Comparison of ENCODE assay signal across 8 mouse cellular contexts in the genomic region with DNA sequence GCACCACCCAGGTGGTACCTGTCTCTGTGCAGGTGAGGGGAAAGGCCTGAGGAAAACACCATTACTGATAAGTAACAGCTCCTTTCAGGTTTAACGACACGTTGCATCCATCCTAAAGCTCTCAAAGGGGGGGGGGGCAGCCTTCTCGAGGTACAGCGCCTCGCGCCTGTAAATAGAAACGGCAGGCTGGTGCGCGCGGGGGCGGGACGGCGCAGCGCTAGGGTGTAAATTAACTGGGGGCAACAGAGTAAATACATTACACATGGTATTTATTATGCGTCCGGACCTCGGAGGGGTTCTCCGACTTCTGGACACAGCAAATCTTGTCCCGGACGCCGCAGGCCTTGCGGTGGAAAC.
DNase-seq lines count a peak whose midpoint lies in the region; ATAC-seq and TF ChIP-seq lines count a peak whose summit lies in the region.

No protein-coding gene starts in this region.

- H3K36me3 ChIP-seq in spleen, adult 2 months (ENCODE audit: control insufficient read depth, insufficient read depth, low read length), result no peaks in the 10 kb centered on the region
- H3K36me3 ChIP-seq in liver, embryonic 11.5 days (ENCODE audit: control insufficient read depth, insufficient read depth, low read length), result no peaks in the 10 kb centered on the region

- peak overlapping the region; percentile 52; the same call in 1 of the 2 replicates for H3K9ac ChIP-seq in liver, embryonic 11.5 days (ENCODE audit: low read depth, low read length)

- 17% methylated on average over 22 of the region's 22 CpGs for WGBS in spleen, adult 2 months
- 7% methylated on average over 21 of the region's 22 CpGs for WGBS in liver, embryonic 11.5 days

- H3K4me2 ChIP-seq in liver, embryonic 11.5 days, result peak overlapping the region; percentile 73

- peak; percentile 42; the same call in 1 of the 2 replicates for ATAC-seq in frontal cortex, adult (ENCODE audit: low TSS enrichment)
- 0 out of 2 replicates have a peak, but pooled peaks have one; percentile 2 for ATAC-seq in liver, embryonic 11.5 days (replicated peaks; ENCODE audit: low FRiP score)

- no peak for DNase-seq in frontal cortex, postnatal 14 days (ENCODE audit: low spot score in 2 of 2)
- no peak for DNase-seq in spleen, adult 2 months (ENCODE audit: low read depth in 1 of 2, low spot score in 2 of 2)
- DNase-seq in spleen, postnatal 10 days (ENCODE audit: low spot score in 2 of 2), result no peak
- DNase-seq in liver, embryonic 11.5 days (ENCODE audit: low spot score), result no peak
- DNase-seq in gastrocnemius, postnatal 36 days, result no peak
- DNase-seq in layer of hippocampus, adult 9-11 months, result no peak
- DNase-seq in thymus, postnatal 10 days (ENCODE audit: low spot score in 2 of 2), result no peak

- peaks cover 2% of the 10 kb centered on the region; the same call in 1 of the 2 replicates for H3K4me1 ChIP-seq in spleen, adult 2 months (ENCODE audit: control insufficient read depth, insufficient read depth, insufficient read length)
- peaks cover 15% of the 10 kb centered on the region for H3K4me1 ChIP-seq in liver, embryonic 11.5 days (replicated peaks; ENCODE audit: control insufficient read depth, insufficient read depth, low read length)

- H3K4me3 ChIP-seq in spleen, adult 2 months (ENCODE audit: extremely low read depth, insufficient read depth, insufficient read length), result peak overlapping the region; percentile 45; the same call in 1 of the 2 replicates
- peak overlapping the region; percentile 47 for H3K4me3 ChIP-seq in liver, embryonic 11.5 days (ENCODE audit: low read depth, low read length)

- no peaks in the 10 kb centered on the region for H3K9me3 ChIP-seq in liver, embryonic 11.5 days (ENCODE audit: control insufficient read depth, low read length)

- intact Hi-C loops in gastrocnemius, postnatal 36 days (cut with DNase I), result loop anchor here (5.0 to 10.0 kb wide), 2 partner anchors 175 to 448 kb away; no protein-coding TSS in a partner anchor

- no peak for TF ChIP-seq CTCF in spleen, adult 2 months (IDR thresholded peaks at IDR 0.05; ENCODE audit: extremely low read depth, insufficient read depth, insufficient read length, insufficient replicate concordance)

- TF ChIP-seq POLR2A in spleen, adult 2 months (IDR thresholded peaks at IDR 0.05; ENCODE audit: low read depth, low read length), result no peak

- peaks cover 2% of the 10 kb centered on the region for H3K27me3 ChIP-seq in spleen, adult 2 months (ENCODE audit: control insufficient read depth, insufficient read depth, low read length)
- peaks cover 37% of the 10 kb centered on the region for H3K27me3 ChIP-seq in liver, embryonic 11.5 days (replicated peaks; ENCODE audit: control insufficient read depth, insufficient read depth, low read length)

- H3K27ac ChIP-seq in spleen, adult 2 months (ENCODE audit: insufficient read depth, low read length), result no peak overlapping the region
- H3K27ac ChIP-seq in liver, embryonic 11.5 days (ENCODE audit: low read depth, low read length), result no peak overlapping the region
